Mouse (Mus musculus): ENCODE measurements around the gene Snx29.

DNA sequence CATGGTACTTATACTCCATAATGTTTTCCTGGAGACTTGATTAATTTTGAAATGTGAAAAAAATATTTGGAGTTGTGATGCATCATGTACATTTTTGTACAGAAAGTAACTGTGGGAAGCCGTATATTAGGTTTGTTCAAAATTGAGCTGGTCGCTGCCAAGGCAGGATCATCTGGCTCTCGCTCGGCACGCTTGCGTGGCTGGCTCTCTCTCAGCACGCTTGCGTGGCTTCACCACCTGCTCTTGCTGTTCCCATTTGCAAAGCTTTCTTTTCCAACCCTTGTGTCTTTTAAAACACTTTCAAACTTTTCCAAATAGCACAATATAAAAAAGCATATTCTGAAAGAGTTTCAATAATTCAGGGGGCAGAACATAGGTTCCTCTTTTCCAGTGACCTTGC, 317.2 kb downstream of the Snx29 start:
- TF ChIP-seq CTCF (conservative IDR thresholded peaks at IDR 0.05; ENCODE audit: low read length): no peak
- TF ChIP-seq POU5F1 (IDR thresholded peaks at IDR 0.05; ENCODE audit: borderline replicate concordance, low read length): no peak

Data from E14TG2a.4 (cell line).